Mouse (Mus musculus) E14TG2a.4 (cell line): Measurements from ENCODE around the gene Olfr33.

ENCODE experiments used
- CTCF ChIP-seq: conservative IDR thresholded peaks from 2 replicates; pipeline ENCODE4 v1.5.1; 2014; ENCODE audit warnings: low read length
- POU5F1 ChIP-seq: IDR thresholded peaks from 2 replicates; pipeline ENCODE4 v1.6.1; 2014; ENCODE audit warnings: low read length, borderline replicate concordance

GRCm38 (mm10) chr7:102727391-102727790 is 8.5 kb upstream of the Olfr33 start, which contains the start of gene Olfr559:
- TF ChIP-seq CTCF, result no peak
- no peak for TF ChIP-seq POU5F1
